Mouse (Mus musculus) small intestine, adult 2 months (tissue): ENCODE measurements around the gene Nckap5. TPM values are rescaled to one million over a fixed set of nuclear protein-coding genes. Genes with fewer than 3 reads are reported as not detected.

Experiments
- H3K27ac ChIP-seq: fragments of 200-500 bp; 2 replicates; pipeline ENCODE4 v1.5.1; 2012; ENCODE audit warnings: low read depth, low read length, control low read depth, inconsistent platforms; ENCODE audit not compliant: insufficient read depth
- H3K27me3 ChIP-seq: fragments of 200-500 bp; 2 replicates; pipeline ENCODE4 v1.6.1; 2012; ENCODE audit warnings: mild to moderate bottlenecking, moderate library complexity, low read length, inconsistent platforms; ENCODE audit not compliant: control insufficient read depth, insufficient read depth
- H3K36me3 ChIP-seq: fragments of 200-500 bp; 2 replicates; pipeline ENCODE4 v1.6.1; 2012; ENCODE audit warnings: mild to moderate bottlenecking, low read length, control low read depth, inconsistent platforms; ENCODE audit not compliant: control insufficient read depth, insufficient read depth
- H3K4me1 ChIP-seq: fragments of 200-500 bp; 2 replicates; pipeline ENCODE4 v1.6.1; 2012; ENCODE audit warnings: low read length, inconsistent platforms, mixed read lengths; ENCODE audit not compliant: control insufficient read depth, insufficient read depth, insufficient read length
- H3K4me3 ChIP-seq: fragments of 200-500 bp; 2 replicates; pipeline ENCODE4 v1.5.1; 2012; ENCODE audit warnings: low read depth, mild to moderate bottlenecking, control low read depth, inconsistent platforms, low read length, moderate library complexity
- CTCF ChIP-seq: fragments of 200-500 bp; IDR thresholded peaks from 2 replicates; pipeline ENCODE4 v1.5.1; 2012; ENCODE audit warnings: low read depth, mild to moderate bottlenecking, control low read depth, inconsistent platforms, low read length, moderate library complexity, mixed read lengths; ENCODE audit not compliant: insufficient replicate concordance, insufficient read length; ENCODE audit errors: extremely low read depth
- POLR2A ChIP-seq: fragments of 200-500 bp; IDR thresholded peaks from 2 replicates; pipeline ENCODE4 v1.6.1; 2012; ENCODE audit warnings: low read depth, mild to moderate bottlenecking, control low read depth, inconsistent platforms, low read length, moderate library complexity
- WGBS: fragments of 180-500 bp; shearing (Covaris S2); methylation state at CpG from one replicate; pipeline ENCODE4 v1.1.7; 2018; 5-methylcytosine and 5-hydroxymethylcytosine counted together
- polyA plus RNA-seq: library from polyadenylated mRNA; depleted of rRNA; stranded (reverse); fragments of >200 nt; gene quantifications from 2 replicates; pipeline ENCODE4 v1.2.3, GENCODE M21; 2012

The Nckap5 gene
- polyA plus RNA-seq, 1 experiment, result 8.5 TPM

DNA sequence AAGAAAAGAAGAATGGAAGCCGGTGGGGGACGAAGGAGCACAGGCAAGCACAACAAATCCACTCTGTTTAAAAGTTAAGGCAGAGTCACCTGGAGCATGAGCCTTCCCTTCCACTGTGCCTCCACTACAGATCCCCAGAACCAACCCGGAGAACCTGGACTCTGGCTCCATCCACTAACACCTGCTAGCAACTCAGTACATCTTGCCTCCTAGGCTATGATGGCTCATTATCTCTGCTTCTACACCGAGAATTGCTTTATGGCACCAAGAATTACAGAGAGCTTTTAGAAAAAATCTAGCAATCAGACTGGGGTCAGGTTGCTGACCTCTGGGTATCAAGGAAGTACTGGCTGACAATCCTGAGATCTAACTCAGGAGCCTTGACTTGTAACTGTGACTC, 153.3 kb downstream of the Nckap5 start:
- no peaks in the 10 kb centered on the region for H3K27me3 ChIP-seq
- H3K27ac ChIP-seq, result peak overlapping the region; percentile 70
- H3K36me3 ChIP-seq, result no peaks in the 10 kb centered on the region
- peaks cover 28% of the 10 kb centered on the region; the same call in 1 of the 2 replicates for H3K4me1 ChIP-seq
- 22% methylated on average over 4 of the region's 4 CpGs for WGBS
- H3K4me3 ChIP-seq, result no peak overlapping the region
- TF ChIP-seq POLR2A (no peak), CTCF (no peak)

- WGBS, result 15% methylated on average over 1 of the region's 1 CpGs
- TF ChIP-seq POLR2A (no peak), CTCF (no peak)
- peaks cover 28% of the 10 kb centered on the region; the same call in 1 of the 2 replicates for H3K4me1 ChIP-seq
- no peaks in the 10 kb centered on the region for H3K27me3 ChIP-seq
- no peaks in the 10 kb centered on the region for H3K36me3 ChIP-seq
- H3K4me3 ChIP-seq, result no peak overlapping the region
- H3K27ac ChIP-seq, result peak overlapping the region; percentile 47
These were observed 153.8 kb downstream of the Nckap5 start for GRCm38 (mm10) chr1:126676769-126677168.

DNA sequence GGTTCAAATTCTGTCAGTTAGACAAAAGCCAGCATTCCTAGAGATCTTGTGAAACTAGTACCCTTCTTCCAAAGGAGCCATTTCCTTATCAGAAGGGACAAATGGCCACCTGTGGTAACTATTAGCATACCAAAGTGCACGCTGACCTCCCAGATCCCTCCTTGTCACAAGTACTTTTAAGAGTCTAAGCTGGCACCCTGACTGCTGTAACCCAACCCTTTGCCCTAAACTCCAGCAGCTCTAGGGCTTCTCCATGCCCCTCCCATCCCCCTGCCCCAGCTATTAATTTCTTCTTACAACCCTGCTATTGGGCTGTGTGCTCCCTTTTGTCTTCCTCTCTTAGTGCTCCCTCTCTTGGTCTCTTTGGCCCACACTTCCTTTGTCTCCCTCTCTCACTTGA, 155.5 kb downstream of the Nckap5 start:
- TF ChIP-seq CTCF, result no peak
- TF ChIP-seq POLR2A, result no peak
- no peaks in the 10 kb centered on the region for H3K36me3 ChIP-seq
- peaks cover 28% of the 10 kb centered on the region; the same call in 1 of the 2 replicates for H3K4me1 ChIP-seq
- H3K27ac ChIP-seq, result no peak overlapping the region
- H3K4me3 ChIP-seq, result no peak overlapping the region
- no peaks in the 10 kb centered on the region for H3K27me3 ChIP-seq
- 70% methylated on average over 1 of the region's 1 CpGs for WGBS

DNA sequence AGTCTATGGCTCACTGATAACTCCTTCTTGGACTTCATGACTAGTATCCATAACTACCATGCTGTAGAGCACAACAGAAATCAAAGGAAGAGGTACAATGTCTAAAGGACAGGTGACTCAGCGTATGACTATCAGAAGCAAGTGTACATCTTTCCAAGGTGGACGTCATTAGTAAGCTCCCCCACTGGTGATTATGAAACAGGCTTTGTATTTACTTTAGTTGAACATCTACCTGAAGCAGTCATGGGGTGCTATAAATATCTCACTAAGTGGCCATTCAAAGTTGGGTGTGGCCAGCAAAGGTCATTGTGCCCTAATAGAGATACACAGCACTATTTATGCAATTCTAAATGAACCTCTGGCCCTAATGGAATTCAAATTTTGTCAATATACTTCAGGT, 157.4 kb downstream of the Nckap5 start:
- WGBS, result 41% methylated on average over 2 of the region's 2 CpGs
- TF ChIP-seq POLR2A (no peak), CTCF (no peak)
- no peaks in the 10 kb centered on the region for H3K27me3 ChIP-seq
- H3K4me3 ChIP-seq, result no peak overlapping the region
- peak overlapping the region; percentile 70; the same call in 1 of the 2 replicates for H3K27ac ChIP-seq
- H3K4me1 ChIP-seq, result peaks cover 20% of the 10 kb centered on the region; the same call in 1 of the 2 replicates
- H3K36me3 ChIP-seq, result no peaks in the 10 kb centered on the region

GRCm38 (mm10) chr1:126670507-126670906, 160.1 kb downstream of the Nckap5 start:
- WGBS, result 96% methylated on average over 3 of the region's 3 CpGs
- no peak for TF ChIP-seq POLR2A
- TF ChIP-seq CTCF, result no peak
- peaks cover 14% of the 10 kb centered on the region; the same call in 1 of the 2 replicates for H3K4me1 ChIP-seq

DNA sequence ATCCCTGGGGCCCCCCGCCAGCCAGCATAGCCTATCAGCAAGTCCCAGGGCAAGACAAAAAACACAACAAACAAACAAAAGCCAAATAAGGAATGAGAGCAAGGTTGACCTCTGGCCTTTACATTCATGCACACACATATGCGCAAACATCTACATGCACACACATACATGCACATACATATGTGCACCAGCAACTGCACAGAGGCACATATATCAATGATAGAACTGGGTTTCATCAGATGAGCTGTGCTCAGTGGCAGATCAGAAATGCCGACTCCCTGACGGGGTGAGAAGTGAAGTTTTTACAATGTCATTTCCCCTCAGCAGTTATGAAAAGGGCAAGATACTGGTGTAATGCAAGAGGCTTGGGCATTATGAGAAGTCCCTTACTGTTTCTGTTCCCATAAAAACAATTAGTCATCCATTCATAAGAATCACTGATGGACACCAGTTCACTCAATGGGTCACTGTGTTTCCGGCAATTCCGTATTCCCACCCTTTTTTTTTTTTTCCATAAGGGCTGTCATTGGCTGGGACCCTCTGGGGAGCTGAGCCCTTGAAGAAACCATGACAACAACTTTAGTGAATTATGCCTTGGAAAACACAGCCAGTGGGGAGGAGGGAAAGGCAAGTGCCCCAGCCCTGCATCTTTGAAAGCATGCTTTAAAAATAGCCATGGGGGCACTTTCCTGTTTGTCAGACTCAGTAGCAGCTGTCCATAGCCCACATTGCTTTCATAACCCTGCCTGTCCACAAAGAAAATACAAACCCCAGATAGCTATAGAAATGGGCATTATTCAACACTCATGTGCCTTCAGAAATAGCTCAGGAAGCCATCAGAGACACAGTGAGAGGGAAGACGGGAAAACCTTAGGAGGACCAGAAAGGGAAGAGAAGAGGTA, 170.2 kb downstream of the Nckap5 start:
- 85% methylated on average over 7 of the region's 7 CpGs for WGBS
- Histone ChIP-seq H3K36me3 (no peaks in the 10 kb centered on the region), H3K27ac (no peak overlapping the region), H3K27me3 (no peaks in the 10 kb centered on the region), H3K4me3 (no peak overlapping the region), H3K4me1 (no peaks in the 10 kb centered on the region)
- TF ChIP-seq CTCF (no peak), POLR2A (no peak)

More at GRCm38 (mm10) chr1:126670507-126670906, 160.1 kb downstream of the Nckap5 start:
- Histone ChIP-seq H3K27ac (no peak overlapping the region), H3K27me3 (no peaks in the 10 kb centered on the region), H3K36me3 (no peaks in the 10 kb centered on the region), H3K4me3 (no peak overlapping the region)

GRCm38 (mm10) chr1:126658731-126659130, 171.9 kb downstream of the Nckap5 start:
- Histone ChIP-seq H3K36me3 (no peaks in the 10 kb centered on the region), H3K4me3 (no peak overlapping the region), H3K27me3 (no peaks in the 10 kb centered on the region), H3K27ac (no peak overlapping the region), H3K4me1 (no peaks in the 10 kb centered on the region)
- TF ChIP-seq CTCF (no peak), POLR2A (no peak)
- 92% methylated on average over 11 of the region's 11 CpGs for WGBS
